Mouse (Mus musculus): ENCODE data around the gene Pip4k2c.

DNA sequence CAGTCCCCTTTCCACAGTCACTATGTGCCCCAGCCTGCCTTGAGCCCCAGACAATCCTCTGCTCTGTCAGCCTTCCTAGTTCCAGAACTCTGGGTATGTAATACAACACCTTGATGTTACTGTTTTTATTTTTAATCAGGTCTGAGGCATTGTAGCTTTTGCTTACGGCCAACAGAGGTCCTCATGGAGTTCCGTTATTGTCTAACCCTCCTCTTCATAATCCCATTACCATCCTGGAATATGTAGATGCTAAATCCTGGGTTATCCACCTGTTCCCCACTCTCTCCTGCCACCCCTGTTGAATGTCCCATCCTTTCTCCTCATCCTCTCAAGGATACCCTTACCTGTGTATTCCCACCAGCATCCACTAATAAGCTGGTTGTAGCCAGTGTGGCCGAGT, 35.2 kb downstream of the Pip4k2c start:
- TF ChIP-seq CTCF (IDR thresholded peaks at IDR 0.05), result 0 out of 2 replicates have a peak, but pooled peaks have one; percentile 7
- TF ChIP-seq EP300 (IDR thresholded peaks at IDR 0.05), result no peak
